Mouse (Mus musculus): Measurements from ENCODE around the gene Olfr987. TPM values are rescaled to one million over a fixed set of nuclear protein-coding genes. Genes with fewer than 3 reads are reported as not detected.

Gene Olfr987
- not detected for total RNA-seq (2023)

GRCm38 (mm10) chr2:85339215-85339614 lies at the start of gene Olfr987:
TSS of gene Olfr987 (minus strand) at chr2:85339315.

GRCm38 (mm10) chr2:85363127-85363526 lies 24.0 kb upstream of the Olfr987 start, which contains the start of gene Olfr988:
TSS of gene Olfr988 (minus strand) at chr2:85363227.

Other genes with a start within 250 kb of the Olfr987 start
- not detected for gene Aplnr, start 203.1 kb downstream of the Olfr987 start, total RNA-seq (2023)
- not detected for gene Lrrc55, start 142.1 kb downstream of the Olfr987 start, total RNA-seq (2023)
- not detected for gene Olfr988, start 23.9 kb upstream of the Olfr987 start, total RNA-seq (2023)
- not detected for gene Olfr992, start 70.2 kb upstream of the Olfr987 start, total RNA-seq (2023)
- not detected for gene Olfr993, start 75.6 kb upstream of the Olfr987 start, total RNA-seq (2023)
- gene Olfr994, start 97.1 kb upstream of the Olfr987 start, total RNA-seq (2023) = not detected
- not detected for gene Olfr995, start 104.3 kb upstream of the Olfr987 start, total RNA-seq (2023)
- not detected for gene 4833423E24Rik, start 179.7 kb upstream of the Olfr987 start, total RNA-seq (2023)
- gene Olfr996, start 239.9 kb upstream of the Olfr987 start, total RNA-seq (2023) = not detected
- not detected for gene Olfr998, start 249.6 kb upstream of the Olfr987 start, total RNA-seq (2023)

All from CD4-positive naive resting alpha-beta T cell, adult 76 days (primary cell).